Mouse (Mus musculus) left cerebral cortex, adult 6 months (tissue): ENCODE measurements around the gene Scn8a. TPM values are rescaled to one million over a fixed set of nuclear protein-coding genes. Genes with fewer than 3 reads are reported as not detected.

Source experiments
- long read RNA-seq, 2 experiments: library from polyadenylated mRNA; unstranded; transcript quantifications; one replicate each; pipeline ENCODE4 v2.0.0; 2019 to 2020
- polyA plus RNA-seq: library from polyadenylated mRNA; unstranded; fragments of <200 nt; fragmentation: Nextera tagmentation; gene quantifications from 2 replicates; pipeline ENCODE4 v1.2.3, GENCODE M21; 2021

Gene Scn8a
- polyA plus RNA-seq, result 16.0 and 35.0 TPM in 2 replicates
- long read RNA-seq, experiment 1, full-length matches to known transcripts, result 8 of 118 reads
- long read RNA-seq, experiment 1, partial matches to known transcripts, result 77 of 118 reads
- long read RNA-seq, experiment 1, other reads (novel, unspliced or antisense), result 33 of 118 reads
- long read RNA-seq, experiment 2, partial matches to known transcripts, result 57 of 79 reads
- long read RNA-seq, experiment 2, other reads (novel, unspliced or antisense), result 22 of 79 reads

GRCm38 (mm10) chr15:100869558-100869957 is at the start of gene Scn8a:
Scn8a (plus strand) TSS chr15:100869858.

GRCm38 (mm10) chr15:101047194-101047555 is 177.5 kb downstream of the Scn8a start, which contains the start of gene Gm47841:
Gm47841 (minus strand) TSS chr15:101047397.

GRCm38 (mm10) chr15:101077813-101078730 is 208.4 kb downstream of the Scn8a start, which contains the start of gene Fignl2:
Fignl2 (minus strand) TSS chr15:101078567.

Other genes starting within 250 kb of the Scn8a start
- 2.8 and 4.8 TPM in 2 replicates for gene Smagp, start 232.9 kb upstream of the Scn8a start, polyA plus RNA-seq
- 3.0 and 4.0 TPM in 2 replicates for gene Bin2, start 200.3 kb upstream of the Scn8a start, polyA plus RNA-seq
- gene Cela1, start 181.9 kb upstream of the Scn8a start, polyA plus RNA-seq, result 5.4 and 7.7 TPM in 2 replicates
- gene Galnt6, start 140.5 kb upstream of the Scn8a start, polyA plus RNA-seq, result 5.5 and 7.2 TPM in 2 replicates
- 25.2 and 29.0 TPM in 2 replicates for gene Slc4a8, start 108.1 kb upstream of the Scn8a start, polyA plus RNA-seq
- not detected in 2 replicates for gene Gm47841, start 177.5 kb downstream of the Scn8a start, polyA plus RNA-seq
- 0.06 TPM in 1 of 2 replicates, not detected in the other for gene Fignl2, start 208.7 kb downstream of the Scn8a start, polyA plus RNA-seq
- not detected in 2 replicates for gene Ankrd33, start 245.9 kb downstream of the Scn8a start, polyA plus RNA-seq